Mouse (Mus musculus) megakaryocyte, embryonic 14.5 days (primary cell): ENCODE results near the gene Hist2h4.

Source experiments
- FLI1 ChIP-seq: IDR thresholded peaks from 2 replicates; pipeline ENCODE4 v1.6.1; 2012; ENCODE audit warnings: low read length, inconsistent platforms, mixed read lengths
- GATA1 ChIP-seq: IDR thresholded peaks from 3 replicates; pipeline ENCODE4 v1.6.1; 2012; ENCODE audit warnings: mixed read lengths, low read length, inconsistent platforms, borderline replicate concordance

DNA sequence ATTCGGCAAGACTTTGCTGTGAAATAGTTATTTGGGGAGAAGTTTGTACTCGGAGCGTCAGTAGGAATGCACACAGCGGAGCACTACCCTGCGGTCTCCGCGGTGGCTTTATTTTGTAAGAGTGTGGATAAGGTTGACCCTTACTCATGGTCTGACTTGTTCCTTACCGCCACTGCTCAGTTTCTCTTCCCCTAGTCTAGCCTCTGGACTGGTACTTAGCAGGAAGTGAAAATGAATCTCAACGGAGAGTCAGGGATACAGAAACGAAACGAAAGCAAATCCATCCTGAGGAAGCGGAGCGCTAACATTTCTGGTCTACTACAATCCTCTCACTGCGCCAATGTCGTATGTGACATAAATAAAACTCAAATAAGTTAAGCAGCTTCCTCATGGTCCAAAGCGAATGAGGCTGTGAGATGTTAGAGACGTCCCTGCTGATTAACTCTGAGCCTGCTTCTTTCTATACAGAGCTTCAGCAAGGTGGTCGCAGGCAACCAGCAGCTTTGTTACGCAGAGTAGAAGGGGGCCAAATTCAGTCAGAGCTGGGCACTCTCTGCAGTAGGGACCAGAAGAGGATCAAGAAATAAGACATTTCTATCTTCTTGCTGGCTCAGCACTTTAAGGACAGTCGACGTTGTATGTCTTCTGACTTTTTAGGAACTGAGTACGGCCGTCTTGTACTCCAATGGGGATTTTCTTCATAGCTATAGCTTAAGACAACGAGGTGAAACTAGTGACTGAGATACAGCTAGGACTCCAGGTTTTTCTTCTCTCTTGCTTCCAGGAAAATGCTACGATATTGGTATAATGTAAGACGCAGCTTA lies 37.8 kb upstream of the Hist2h4 start:
- TF ChIP-seq GATA1, result no peak
- TF ChIP-seq FLI1, result no peak
